Mouse (Mus musculus): ENCODE measurements around the gene Cilp2.

The Cilp2 gene

DNA sequence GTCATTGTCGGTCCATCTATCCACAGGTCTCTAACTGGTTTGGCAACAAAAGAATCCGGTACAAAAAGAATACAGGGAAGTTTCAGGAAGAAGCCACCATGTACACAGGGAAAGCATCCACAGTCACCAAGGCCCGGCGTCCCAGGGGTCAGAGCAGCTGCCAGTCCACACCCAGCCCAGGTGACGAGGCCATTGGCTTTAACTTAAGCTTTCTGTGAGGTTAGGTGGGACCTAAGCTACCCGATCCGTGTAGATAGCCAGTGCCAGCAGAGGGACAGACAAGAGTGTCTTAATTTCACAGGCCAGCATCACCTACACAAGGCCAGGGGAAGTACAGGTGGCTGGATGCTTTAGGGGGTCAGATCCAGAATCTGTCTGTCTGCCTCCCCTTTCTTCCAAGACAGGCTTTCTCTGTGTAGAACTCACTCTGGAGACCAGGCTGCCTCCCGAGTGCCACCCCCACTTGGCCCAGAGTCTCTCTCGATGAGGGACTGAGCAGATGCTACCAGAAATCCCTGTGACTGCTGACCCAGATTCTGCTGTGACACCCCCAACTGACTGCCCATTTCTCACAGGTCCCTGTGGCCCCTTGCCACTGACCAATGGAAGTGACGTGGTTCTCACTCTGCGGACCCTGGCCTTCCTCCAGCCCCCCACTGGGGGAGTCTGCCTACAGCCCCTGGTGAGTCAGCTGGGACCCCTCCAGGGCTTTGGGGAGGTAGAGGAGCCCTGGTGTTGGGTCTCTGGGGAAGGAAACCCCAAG lies 17.3 kb downstream of the Cilp2 start:
- no peaks in the 10 kb centered on the region for H3K36me3 ChIP-seq (ENCODE audit: control insufficient read depth, insufficient read depth, low read length, poor library complexity, severe bottlenecking)
- no peak for DNase-seq (ENCODE audit: low read depth, low spot score)
- no peaks in the 10 kb centered on the region for H3K27me3 ChIP-seq (ENCODE audit: control insufficient read depth, insufficient read depth, low read length, poor library complexity, severe bottlenecking)

DNA sequence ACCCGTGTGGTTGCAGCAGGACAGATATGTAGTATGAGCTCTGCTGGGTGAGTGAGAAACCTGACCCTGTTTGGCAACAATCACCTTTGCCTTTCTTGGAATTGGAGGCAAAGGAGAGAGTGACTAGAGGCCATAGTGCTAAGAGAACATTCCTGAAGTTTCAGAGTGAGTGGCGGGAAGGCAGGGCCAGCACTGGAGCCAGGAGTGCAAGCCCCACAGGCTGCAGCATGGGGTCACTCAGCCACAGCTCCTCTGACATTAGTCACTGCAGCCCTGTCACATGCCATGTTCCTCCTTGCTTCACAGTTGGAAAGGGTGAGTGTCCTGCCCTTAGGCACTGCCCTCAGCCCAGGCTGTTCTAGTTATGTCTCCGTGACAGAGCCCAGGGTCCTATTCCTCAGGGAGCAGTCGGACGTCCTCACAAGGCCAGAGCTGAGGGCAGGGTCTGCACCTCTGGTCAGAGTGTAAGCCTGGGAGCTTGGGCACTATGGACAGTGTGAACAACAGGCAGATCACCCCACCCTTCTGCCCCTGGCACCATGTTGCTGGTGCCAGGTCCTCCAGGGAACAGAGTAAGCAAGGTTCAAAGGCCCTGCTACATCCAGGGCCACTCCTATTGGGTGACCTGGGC lies 19.7 kb downstream of the Cilp2 start:
- Histone ChIP-seq H3K36me3 (ENCODE audit: control insufficient read depth, insufficient read depth, low read length, poor library complexity, severe bottlenecking) (no peaks in the 10 kb centered on the region), H3K27me3 (ENCODE audit: control insufficient read depth, insufficient read depth, low read length, poor library complexity, severe bottlenecking) (no peaks in the 10 kb centered on the region)
- no peak for DNase-seq (ENCODE audit: low read depth, low spot score)

DNA sequence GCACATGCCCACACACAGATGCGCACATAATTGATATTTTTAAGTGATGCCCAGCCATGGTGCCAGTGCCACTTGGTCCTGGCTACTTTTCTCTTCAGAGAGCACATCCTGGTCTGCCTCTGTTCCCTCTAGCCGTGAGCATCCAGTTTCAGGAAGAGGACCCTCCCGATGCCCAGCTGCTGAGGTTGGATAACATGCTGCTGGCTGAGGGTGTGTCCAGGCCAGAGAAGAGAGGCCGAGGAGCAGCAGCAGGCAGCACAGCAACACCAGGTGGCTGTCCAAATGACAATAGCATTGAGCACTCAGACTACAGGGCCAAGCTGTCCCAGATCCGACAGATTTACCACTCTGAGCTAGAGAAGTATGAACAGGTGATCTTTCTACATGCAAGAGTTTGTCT lies 23.3 kb downstream of the Cilp2 start:
- Histone ChIP-seq H3K36me3 (ENCODE audit: control insufficient read depth, insufficient read depth, low read length, poor library complexity, severe bottlenecking) (no peaks in the 10 kb centered on the region), H3K27me3 (ENCODE audit: control insufficient read depth, insufficient read depth, low read length, poor library complexity, severe bottlenecking) (no peaks in the 10 kb centered on the region)
- no peak for DNase-seq (ENCODE audit: low read depth, low spot score)

DNA sequence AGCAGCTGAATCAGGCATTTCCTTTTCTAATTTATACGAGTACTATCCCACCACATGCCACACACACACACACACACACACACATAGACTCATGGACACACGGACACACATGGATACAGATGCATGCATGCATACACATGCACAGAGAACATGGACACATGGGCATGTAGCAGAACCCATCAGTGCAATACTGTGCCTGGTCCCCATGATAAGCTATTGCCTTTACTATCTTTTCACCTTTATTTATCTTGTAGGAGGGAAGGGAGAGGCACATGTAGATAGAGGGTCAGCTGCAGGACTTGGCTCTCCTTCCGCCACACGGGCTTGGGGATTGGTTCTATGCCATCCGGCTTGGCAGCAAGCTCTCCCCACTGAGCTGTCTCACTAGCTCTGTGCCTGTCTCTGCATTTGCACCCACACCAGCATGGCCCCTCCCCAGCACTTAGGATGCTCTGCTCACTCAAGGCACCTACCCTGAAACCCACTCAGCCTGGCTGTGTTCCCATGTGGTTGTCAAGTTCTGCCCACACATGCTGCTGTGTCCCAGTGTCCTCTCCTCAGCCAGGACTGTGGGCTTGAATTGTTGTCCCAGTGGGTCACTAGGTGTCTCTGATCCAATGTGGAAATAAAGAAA lies 24.0 kb downstream of the Cilp2 start:
- Histone ChIP-seq H3K27me3 (ENCODE audit: control insufficient read depth, insufficient read depth, low read length, poor library complexity, severe bottlenecking) (no peaks in the 10 kb centered on the region), H3K36me3 (ENCODE audit: control insufficient read depth, insufficient read depth, low read length, poor library complexity, severe bottlenecking) (no peaks in the 10 kb centered on the region)
- no peak for DNase-seq (ENCODE audit: low read depth, low spot score)

DNA sequence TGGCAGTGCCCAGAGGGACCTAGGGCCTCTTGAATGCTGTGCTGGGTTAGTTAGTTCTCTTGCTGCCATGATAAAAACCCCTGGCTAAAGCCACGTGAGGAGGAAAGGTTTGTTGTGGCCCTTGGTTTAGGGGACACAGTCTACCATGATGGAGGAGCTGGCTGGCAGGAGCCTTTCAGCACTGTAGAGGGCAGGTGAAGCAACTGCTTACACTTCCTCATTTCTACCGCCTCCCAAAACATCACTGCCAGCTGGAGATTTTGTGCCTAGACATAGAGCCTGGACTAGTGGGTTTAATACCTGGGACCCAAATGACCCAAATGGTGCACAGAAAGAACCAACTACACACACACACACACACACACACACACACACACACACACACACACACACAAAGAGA lies 26.2 kb downstream of the Cilp2 start:
- Histone ChIP-seq H3K27me3 (ENCODE audit: control insufficient read depth, insufficient read depth, low read length, poor library complexity, severe bottlenecking) (no peaks in the 10 kb centered on the region), H3K36me3 (ENCODE audit: control insufficient read depth, insufficient read depth, low read length, poor library complexity, severe bottlenecking) (no peaks in the 10 kb centered on the region)
- peak; percentile 19 for DNase-seq (ENCODE audit: low read depth, low spot score)

DNA sequence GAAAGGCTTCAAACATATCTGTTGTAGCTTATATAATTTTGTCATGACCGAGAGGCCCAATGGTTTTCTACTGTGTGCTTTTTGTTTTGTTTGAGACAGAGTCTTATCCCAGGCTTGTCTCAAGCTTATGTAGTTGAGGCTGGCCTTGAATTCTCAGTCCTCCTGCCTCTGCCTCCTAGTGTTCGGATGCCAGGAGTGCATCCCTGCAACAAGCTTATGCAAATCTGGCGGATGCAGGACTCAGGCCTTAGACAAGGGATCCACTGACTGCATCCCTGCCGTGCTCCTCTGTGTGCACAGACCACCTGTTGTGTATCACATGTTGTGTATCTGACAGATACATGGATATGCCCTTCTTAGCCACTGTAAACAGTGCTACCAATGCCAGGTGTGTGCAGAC lies 26.7 kb downstream of the Cilp2 start:
- Histone ChIP-seq H3K36me3 (ENCODE audit: control insufficient read depth, insufficient read depth, low read length, poor library complexity, severe bottlenecking) (no peaks in the 10 kb centered on the region), H3K27me3 (ENCODE audit: control insufficient read depth, insufficient read depth, low read length, poor library complexity, severe bottlenecking) (no peaks in the 10 kb centered on the region)
- DNase-seq (ENCODE audit: low read depth, low spot score), result no peak

DNA sequence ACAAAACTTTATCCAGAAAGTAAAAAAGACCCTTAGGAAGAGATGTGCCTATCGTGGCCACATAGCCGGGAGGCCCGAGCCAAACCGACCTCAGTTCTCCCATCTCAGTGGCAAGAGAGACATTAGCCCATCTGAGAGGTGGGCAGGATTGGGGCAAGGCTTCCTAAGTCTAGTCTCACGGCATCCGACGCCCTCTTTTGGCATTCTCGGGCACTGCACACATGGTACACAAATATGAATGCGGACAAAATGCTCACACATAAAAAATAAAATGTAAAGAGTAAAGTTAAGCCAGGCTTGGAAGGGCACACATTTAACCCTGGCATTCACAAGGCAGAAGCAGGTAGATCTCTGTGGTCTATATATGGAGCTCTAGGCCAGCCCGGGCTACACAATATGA lies 33.6 kb downstream of the Cilp2 start:
- H3K36me3 ChIP-seq (ENCODE audit: control insufficient read depth, insufficient read depth, low read length, poor library complexity, severe bottlenecking), result no peaks in the 10 kb centered on the region
- no peak for DNase-seq (ENCODE audit: low read depth, low spot score)
- no peaks in the 10 kb centered on the region for H3K27me3 ChIP-seq (ENCODE audit: control insufficient read depth, insufficient read depth, low read length, poor library complexity, severe bottlenecking)

DNA sequence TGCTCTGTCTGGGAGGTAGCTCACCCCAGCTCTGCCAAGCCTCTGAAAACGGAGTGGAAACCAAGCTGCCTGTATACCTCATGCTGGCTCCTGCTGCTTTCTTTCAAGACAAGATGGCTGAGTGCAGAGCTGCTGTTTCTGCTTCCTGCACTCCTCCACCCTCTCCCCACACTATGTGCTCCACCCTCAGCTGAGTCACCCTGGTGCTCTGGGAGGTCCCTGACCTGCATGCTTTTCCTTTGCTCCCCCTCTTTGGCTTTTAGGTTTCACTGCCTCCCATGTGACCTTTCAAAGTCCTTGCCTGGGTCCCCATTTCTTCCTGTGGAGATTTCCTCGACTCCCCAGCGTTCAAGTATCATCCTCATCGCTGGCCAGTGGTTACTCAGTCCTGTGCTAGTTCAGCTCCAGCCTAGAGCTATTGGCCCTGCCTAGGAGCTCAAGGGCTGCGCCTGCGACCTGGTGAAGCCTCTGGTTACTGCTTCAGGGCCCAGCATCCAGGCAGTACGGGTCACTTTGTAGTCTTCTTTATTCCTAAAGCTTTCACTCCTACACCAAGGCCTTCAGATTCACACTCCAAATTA lies 36.5 kb downstream of the Cilp2 start:
- no peaks in the 10 kb centered on the region for H3K36me3 ChIP-seq (ENCODE audit: control insufficient read depth, insufficient read depth, low read length, poor library complexity, severe bottlenecking)
- H3K27me3 ChIP-seq (ENCODE audit: control insufficient read depth, insufficient read depth, low read length, poor library complexity, severe bottlenecking), result no peaks in the 10 kb centered on the region
- no peak for DNase-seq (ENCODE audit: low read depth, low spot score)

DNA sequence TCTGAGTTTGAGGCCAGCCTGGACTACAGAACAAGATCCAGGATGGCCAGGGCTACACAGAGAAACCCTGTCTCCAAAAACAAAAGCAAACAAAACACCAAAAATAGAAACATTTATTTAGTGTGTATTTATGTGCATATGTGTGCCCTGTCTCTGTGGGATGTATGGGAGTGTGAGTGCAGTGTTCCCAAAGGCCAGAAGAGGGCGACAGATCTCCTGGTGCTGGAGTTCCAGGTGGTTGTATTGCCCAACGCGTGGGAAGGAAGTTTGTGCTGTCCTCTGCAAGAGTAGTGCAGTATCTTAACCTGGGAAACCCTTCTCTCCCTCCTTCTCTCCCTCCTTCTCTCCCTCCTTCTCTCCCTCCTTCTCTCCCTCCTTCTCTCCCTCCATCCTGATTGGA lies 37.6 kb downstream of the Cilp2 start:
- H3K36me3 ChIP-seq (ENCODE audit: control insufficient read depth, insufficient read depth, low read length, poor library complexity, severe bottlenecking), result no peaks in the 10 kb centered on the region
- no peaks in the 10 kb centered on the region for H3K27me3 ChIP-seq (ENCODE audit: control insufficient read depth, insufficient read depth, low read length, poor library complexity, severe bottlenecking)
- peak; percentile 46 for DNase-seq (ENCODE audit: low read depth, low spot score)

DNA sequence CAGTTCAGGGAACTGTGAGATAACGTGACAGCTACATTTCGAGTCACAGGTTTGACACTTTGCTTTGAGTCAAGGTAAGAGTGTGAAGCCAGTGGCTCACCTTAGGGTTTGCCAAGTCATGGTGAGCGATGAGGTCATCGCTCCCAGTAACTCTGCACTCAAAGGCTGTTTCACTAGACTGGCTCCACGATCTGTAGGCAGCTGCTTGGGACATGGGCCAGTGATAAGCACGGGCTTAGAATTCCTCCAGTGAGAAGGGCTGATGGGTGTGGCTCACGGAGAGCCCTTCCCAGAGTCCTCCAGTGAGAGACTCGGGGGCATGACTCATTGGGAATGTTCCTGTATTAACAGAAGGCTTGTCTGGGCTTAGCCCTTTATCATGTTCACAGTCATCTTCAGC lies 38.5 kb downstream of the Cilp2 start:
- no peak for DNase-seq (ENCODE audit: low read depth, low spot score)
- Histone ChIP-seq H3K27me3 (ENCODE audit: control insufficient read depth, insufficient read depth, low read length, poor library complexity, severe bottlenecking) (no peaks in the 10 kb centered on the region), H3K36me3 (ENCODE audit: control insufficient read depth, insufficient read depth, low read length, poor library complexity, severe bottlenecking) (no peaks in the 10 kb centered on the region)

DNA sequence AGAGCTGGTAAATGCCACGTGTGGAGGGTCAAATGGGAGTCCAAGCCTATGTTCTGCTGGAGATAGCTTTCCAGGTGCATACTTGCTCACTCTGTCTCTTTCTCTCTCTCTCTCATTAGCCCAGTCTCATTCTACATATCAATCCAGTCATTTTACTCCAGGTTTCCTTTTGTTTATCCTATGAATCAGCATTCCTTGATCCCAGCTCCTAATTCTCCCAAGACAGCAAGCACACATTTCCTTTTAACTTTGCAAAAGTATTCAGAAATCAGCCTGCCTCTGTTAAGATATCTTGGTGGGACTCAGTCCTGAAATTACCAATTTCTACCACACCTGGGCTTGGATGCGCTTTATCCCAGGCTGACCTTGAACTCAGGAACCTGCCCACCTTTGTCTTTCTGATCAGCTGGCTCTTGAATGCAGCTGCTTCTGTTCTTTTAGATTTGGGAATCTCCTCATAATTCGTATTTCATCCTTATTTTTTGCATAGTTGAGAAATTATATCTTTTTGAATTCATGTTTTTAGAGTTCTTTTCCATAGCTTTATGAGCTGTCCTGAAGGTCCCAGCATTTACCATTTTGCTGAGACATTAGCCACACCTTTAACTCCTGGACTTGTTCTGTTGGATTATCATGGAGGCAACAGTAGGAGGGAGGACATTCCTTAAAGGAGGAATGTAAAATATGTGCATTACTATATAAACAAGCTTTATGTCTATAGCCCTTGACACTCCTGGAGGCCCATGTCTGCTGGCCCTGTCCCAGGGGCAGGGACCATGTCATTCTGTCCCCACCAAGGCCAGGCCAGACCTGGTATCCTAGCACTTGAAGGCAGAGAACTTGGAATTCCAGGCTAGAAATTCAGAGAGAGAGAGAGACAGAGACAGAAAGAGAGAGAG lies 40.1 kb downstream of the Cilp2 start:
- no peak for DNase-seq (ENCODE audit: low read depth, low spot score)
- no peaks in the 10 kb centered on the region for H3K36me3 ChIP-seq (ENCODE audit: control insufficient read depth, insufficient read depth, low read length, poor library complexity, severe bottlenecking)
- H3K27me3 ChIP-seq (ENCODE audit: control insufficient read depth, insufficient read depth, low read length, poor library complexity, severe bottlenecking), result no peaks in the 10 kb centered on the region

DNA sequence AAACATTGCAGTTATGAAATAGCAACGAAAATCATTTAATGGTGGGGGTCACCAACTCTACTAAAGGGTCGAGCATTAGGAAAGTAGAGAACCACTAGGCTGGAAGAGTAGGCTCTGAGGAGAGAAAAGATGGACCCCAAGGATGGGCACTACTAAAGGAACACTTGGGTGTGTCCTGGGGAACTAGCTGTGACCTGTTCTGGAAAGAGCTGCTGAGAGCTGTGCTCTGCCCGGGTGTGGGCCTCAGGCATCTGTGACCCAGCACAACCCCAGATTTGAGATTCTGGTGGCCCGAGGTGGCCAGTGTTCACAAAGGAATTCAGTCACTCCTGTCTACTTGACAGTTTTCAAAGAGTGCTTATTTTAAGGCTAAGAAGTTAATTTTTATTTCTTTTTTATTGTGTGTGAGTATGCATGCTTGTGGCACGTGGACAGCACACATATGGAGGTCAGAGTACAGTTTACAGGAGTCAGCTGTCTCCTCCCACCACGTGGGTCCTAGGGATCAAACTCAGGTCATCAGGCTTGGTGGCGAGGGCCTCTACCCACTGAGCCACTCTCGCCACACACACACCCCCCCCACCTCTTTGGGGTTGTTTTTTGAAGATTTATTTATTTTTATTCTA lies 50.3 kb downstream of the Cilp2 start:
- no peak for DNase-seq (ENCODE audit: low read depth, low spot score)
- Histone ChIP-seq H3K36me3 (ENCODE audit: control insufficient read depth, insufficient read depth, low read length, poor library complexity, severe bottlenecking) (no peaks in the 10 kb centered on the region), H3K27me3 (ENCODE audit: control insufficient read depth, insufficient read depth, low read length, poor library complexity, severe bottlenecking) (no peaks in the 10 kb centered on the region)

DNA sequence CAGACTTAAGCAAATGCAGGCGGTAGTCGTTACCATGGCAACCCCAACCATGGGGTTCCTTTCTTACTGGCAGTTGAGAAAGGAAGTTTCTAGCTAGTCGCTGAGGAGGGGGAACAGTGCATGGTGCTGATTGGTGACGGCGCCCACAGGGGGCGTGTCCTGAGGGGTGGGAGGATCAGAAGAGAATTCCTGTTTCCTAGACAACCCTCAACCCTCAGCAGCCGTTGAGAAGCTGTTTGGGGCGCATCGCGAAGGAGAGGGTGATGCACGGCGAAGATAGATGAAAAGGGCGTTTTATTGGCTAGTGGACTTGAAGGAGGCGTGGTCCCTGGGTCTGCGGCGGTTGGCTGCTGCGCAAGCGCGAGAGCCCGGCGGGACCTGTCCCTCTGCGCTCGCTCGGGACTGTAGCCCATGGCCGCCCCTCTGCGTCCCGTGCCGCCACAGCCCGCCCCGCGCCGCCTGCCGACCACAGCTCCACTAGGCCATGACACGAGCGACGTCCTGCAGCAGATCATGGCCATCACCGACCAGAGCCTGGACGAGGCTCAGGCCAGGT lies 55.1 kb downstream of the Cilp2 start, which contains the start of gene Pbx4:
Gene Pbx4, plus strand, starts transcription at position 194 of the 556 bp plus-strand sequence.
- Histone ChIP-seq H3K27me3 (ENCODE audit: control insufficient read depth, insufficient read depth, low read length, poor library complexity, severe bottlenecking) (no peaks in the 10 kb centered on the region), H3K36me3 (ENCODE audit: control insufficient read depth, insufficient read depth, low read length, poor library complexity, severe bottlenecking) (no peaks in the 10 kb centered on the region)
- peak; percentile 98 for DNase-seq (ENCODE audit: low read depth, low spot score)
